Mouse (Mus musculus) left cerebral cortex, postnatal 14 days (tissue): ENCODE measurements around the gene Ly6c1. TPM values are rescaled to one million over a fixed set of nuclear protein-coding genes. Genes with fewer than 3 reads are reported as not detected.

ENCODE experiments used
- total RNA-seq, 2 experiments: library from RNA; stranded (reverse); gene quantifications; 2 replicates each; pipeline ENCODE4 v1.2.3; 2021

Gene Ly6c1
- total RNA-seq, 2 experiments from 2014 or later: 45.4 to 62.2 TPM

Other genes starting within 250 kb of the Ly6c1 start
- gene Gml2, start 229.8 kb downstream of the Ly6c1 start, total RNA-seq: not detected
- gene 2010109I03Rik, start 151.8 kb downstream of the Ly6c1 start, total RNA-seq: under 1 TPM in 1 of 2 experiments, not detected in 1; 0.13 TPM
- gene Ly6i, start 65.4 kb downstream of the Ly6c1 start, total RNA-seq: under 1 TPM in 1 of 2 experiments, not detected in 1; 0.30 TPM
- gene Ly6a, start 50.8 kb downstream of the Ly6c1 start, total RNA-seq: 10 to 100 TPM in 1 of 2 experiments, 1 to 10 TPM in 1; 7.5 to 12.0 TPM
- gene Ly6c2, start 63.1 kb upstream of the Ly6c1 start, total RNA-seq: 1 to 10 TPM in 1 of 2 experiments, under 1 TPM in 1; 0.82 to 1.9 TPM
- gene Ly6g, start 106.4 kb upstream of the Ly6c1 start, total RNA-seq: not detected
- gene BC025446, start 167.5 kb upstream of the Ly6c1 start, total RNA-seq: not detected
- not detected for gene Ly6f, start 219.6 kb upstream of the Ly6c1 start, total RNA-seq